Mouse (Mus musculus) stomach, embryonic 14.5 days (tissue): Measurements from ENCODE around the gene Lyrm9. TPM values are rescaled to one million over a fixed set of nuclear protein-coding genes. Genes with fewer than 3 reads are reported as not detected.

Experiments used
- ATAC-seq: fragments of 200-750 bp; cut with Nextera tagmentation; 2 replicates; pipeline ENCODE4 v1.8.0; 2017; ENCODE audit warnings: low read depth, moderate TSS enrichment; ENCODE audit not compliant: insufficient number of reproducible peaks, insufficient read depth, low FRiP score
- H3K27ac ChIP-seq: fragments of 300-500 bp; sonication (generic); 2 replicates; pipeline ENCODE4 v1.5.1; 2014; ENCODE audit warnings: mild to moderate bottlenecking, low read length, moderate library complexity, mixed read lengths
- H3K27me3 ChIP-seq: fragments of 300-500 bp; sonication (generic); 2 replicates; pipeline ENCODE4 v1.6.1; 2014; ENCODE audit warnings: low read length, control low read depth, mixed read lengths; ENCODE audit not compliant: control insufficient read depth, insufficient read depth
- H3K36me3 ChIP-seq: fragments of 300-500 bp; sonication (generic); 2 replicates; pipeline ENCODE4 v1.6.1; 2014; ENCODE audit warnings: mild to moderate bottlenecking, control low read depth, low read length, moderate library complexity, mixed read lengths; ENCODE audit not compliant: control insufficient read depth, insufficient read depth
- H3K4me1 ChIP-seq: fragments of 300-500 bp; sonication (generic); 2 replicates; pipeline ENCODE4 v1.6.1; 2014; ENCODE audit warnings: low read length, control low read depth, mixed read lengths; ENCODE audit not compliant: control insufficient read depth, insufficient read depth
- H3K4me2 ChIP-seq: fragments of 300-500 bp; sonication (generic); replicated peaks from 2 replicates; pipeline ENCODE4 v1.6.1; 2014; ENCODE audit warnings: low read depth, low read length, control low read depth
- H3K4me3 ChIP-seq: fragments of 300-500 bp; sonication (generic); 2 replicates; pipeline ENCODE4 v1.5.1; 2014; ENCODE audit warnings: low read depth, low read length, control low read depth
- H3K9ac ChIP-seq: fragments of 300-500 bp; sonication (generic); replicated peaks from 2 replicates; pipeline ENCODE4 v1.6.1; 2014; ENCODE audit warnings: low read depth, mild to moderate bottlenecking, control low read depth, low read length, moderate library complexity, mixed read lengths
- H3K9me3 ChIP-seq: fragments of 300-500 bp; sonication (generic); 2 replicates; pipeline ENCODE4 v1.6.1; 2016; ENCODE audit warnings: low read depth, low read length, control low read depth; ENCODE audit not compliant: control insufficient read depth
- WGBS: fragments of 180-500 bp; shearing (Covaris S2); extraction: QIAGEN DNeasy Blood & Tissue Kit; methylation state at CpG from one replicate; pipeline ENCODE4 v1.1.7; 2014; 5-methylcytosine and 5-hydroxymethylcytosine counted together
- polyA plus RNA-seq: library from polyadenylated mRNA; unstranded; fragments of >200 nt; fragmentation: Nextera tagmentation; extraction: Ambion mirVana; gene quantifications from 2 replicates; pipeline ENCODE4 v1.2.1, GENCODE M21; 2014

Gene Lyrm9
- polyA plus RNA-seq, 1 experiment from 2014 or later = 11.9 TPM

- Histone ChIP-seq H3K9me3 (no peaks in the 10 kb centered on the region), H3K4me2 (no peak overlapping the region), H3K27me3 (no peaks in the 10 kb centered on the region), H3K9ac (no peak overlapping the region), H3K4me3 (no peak overlapping the region), H3K27ac (no peak overlapping the region), H3K36me3 (no peaks in the 10 kb centered on the region), H3K4me1 (peaks cover 7% of the 10 kb centered on the region; the same call in 1 of the 2 replicates)
- ATAC-seq = no peak
- WGBS = 78% methylated on average over 4 of the region's 4 CpGs
Measured at GRCm38 (mm10) chr11:78836486-78836885, 10.1 kb downstream of the Lyrm9 start.

GRCm38 (mm10) chr11:78837989-78838388 lies 11.6 kb downstream of the Lyrm9 start:
- no peak overlapping the region for H3K9ac ChIP-seq
- no peak overlapping the region for H3K4me3 ChIP-seq
- ATAC-seq = no peak
- 16% methylated on average over 11 of the region's 11 CpGs for WGBS
- H3K27ac ChIP-seq = no peak overlapping the region
- H3K36me3 ChIP-seq = no peaks in the 10 kb centered on the region
- no peaks in the 10 kb centered on the region for H3K9me3 ChIP-seq
- no peak overlapping the region for H3K4me2 ChIP-seq
- H3K4me1 ChIP-seq = peaks cover 4% of the 10 kb centered on the region; the same call in 1 of the 2 replicates
- no peaks in the 10 kb centered on the region for H3K27me3 ChIP-seq

- no peaks in the 10 kb centered on the region for H3K9me3 ChIP-seq
- H3K4me1 ChIP-seq = peaks cover 4% of the 10 kb centered on the region; the same call in 1 of the 2 replicates
- H3K36me3 ChIP-seq = no peaks in the 10 kb centered on the region
- ATAC-seq = no peak
- WGBS = 71% methylated on average over 14 of the region's 14 CpGs
- no peaks in the 10 kb centered on the region for H3K27me3 ChIP-seq
- H3K27ac ChIP-seq = no peak overlapping the region
- no peak overlapping the region for H3K4me2 ChIP-seq
- H3K9ac ChIP-seq = no peak overlapping the region
- H3K4me3 ChIP-seq = no peak overlapping the region
Measured at GRCm38 (mm10) chr11:78839491-78839890, 13.1 kb downstream of the Lyrm9 start.

- ATAC-seq = no peak
- no peak overlapping the region for H3K27ac ChIP-seq
- H3K27me3 ChIP-seq = no peaks in the 10 kb centered on the region
- no peak overlapping the region for H3K4me3 ChIP-seq
- peaks cover 4% of the 10 kb centered on the region; the same call in 1 of the 2 replicates for H3K4me1 ChIP-seq
- 38% methylated on average over 5 of the region's 5 CpGs for WGBS
- no peaks in the 10 kb centered on the region for H3K9me3 ChIP-seq
- H3K9ac ChIP-seq = no peak overlapping the region
- H3K4me2 ChIP-seq = no peak overlapping the region
- no peaks in the 10 kb centered on the region for H3K36me3 ChIP-seq
Measured at GRCm38 (mm10) chr11:78840141-78840540, 13.8 kb downstream of the Lyrm9 start.

- WGBS = 90% methylated on average over 8 of the region's 8 CpGs
- Histone ChIP-seq H3K9me3 (no peaks in the 10 kb centered on the region), H3K27ac (no peak overlapping the region), H3K4me1 (peaks cover 4% of the 10 kb centered on the region; the same call in 1 of the 2 replicates), H3K4me3 (no peak overlapping the region), H3K27me3 (no peaks in the 10 kb centered on the region), H3K36me3 (no peaks in the 10 kb centered on the region), H3K9ac (no peak overlapping the region), H3K4me2 (no peak overlapping the region)
- no peak for ATAC-seq
Measured at GRCm38 (mm10) chr11:78841987-78842386, 15.6 kb downstream of the Lyrm9 start.

GRCm38 (mm10) chr11:78846620-78847019 lies 20.2 kb downstream of the Lyrm9 start:
- no peak for ATAC-seq
- Histone ChIP-seq H3K27ac (no peak overlapping the region), H3K9ac (no peak overlapping the region), H3K4me2 (no peak overlapping the region), H3K36me3 (no peaks in the 10 kb centered on the region), H3K4me3 (no peak overlapping the region), H3K9me3 (no peaks in the 10 kb centered on the region), H3K27me3 (no peaks in the 10 kb centered on the region), H3K4me1 (peaks cover 4% of the 10 kb centered on the region; the same call in 1 of the 2 replicates)
- 91% methylated on average over 4 of the region's 4 CpGs for WGBS

- H3K4me3 ChIP-seq = no peak overlapping the region
- no peak overlapping the region for H3K27ac ChIP-seq
- H3K9me3 ChIP-seq = no peaks in the 10 kb centered on the region
- H3K36me3 ChIP-seq = no peaks in the 10 kb centered on the region
- WGBS = 46% methylated on average over 7 of the region's 7 CpGs
- no peak for ATAC-seq
- H3K9ac ChIP-seq = no peak overlapping the region
- peaks cover 4% of the 10 kb centered on the region; the same call in 1 of the 2 replicates for H3K4me1 ChIP-seq
- H3K27me3 ChIP-seq = no peaks in the 10 kb centered on the region
- no peak overlapping the region for H3K4me2 ChIP-seq
Measured at GRCm38 (mm10) chr11:78847884-78848848, 21.8 kb downstream of the Lyrm9 start.

- Histone ChIP-seq H3K4me3 (no peak overlapping the region), H3K36me3 (no peaks in the 10 kb centered on the region), H3K4me1 (peaks cover 4% of the 10 kb centered on the region; the same call in 1 of the 2 replicates), H3K9me3 (no peaks in the 10 kb centered on the region), H3K9ac (no peak overlapping the region), H3K27ac (no peak overlapping the region), H3K4me2 (no peak overlapping the region), H3K27me3 (no peaks in the 10 kb centered on the region)
- ATAC-seq = no peak
- 78% methylated on average over 3 of the region's 3 CpGs for whole genome bisulfite sequencing
Measured at GRCm38 (mm10) chr11:78849859-78850258, 23.5 kb downstream of the Lyrm9 start.
